Mouse (Mus musculus): Measurements from ENCODE around the gene Gtpbp8. TPM values are rescaled to one million over a fixed set of nuclear protein-coding genes. Genes with fewer than 3 reads are reported as not detected.

The Gtpbp8 gene
- 10 to 100 TPM; 22.7 to 24.9 TPM for total RNA-seq (2021)
- long read RNA-seq, experiment 1, transcript Gtpbp8-204 (6 exons, 3,415 nt) = major isoform, 10 of 35 reads
- long read RNA-seq, experiment 1, partial matches to known transcripts = 5 of 35 reads
- long read RNA-seq, experiment 1, other reads (novel, unspliced or antisense) = 18 of 35 reads
- long read RNA-seq, experiment 2, transcript Gtpbp8-204 (6 exons, 3,415 nt) = major isoform, 5 of 31 reads
- long read RNA-seq, experiment 2, partial matches to known transcripts = 2 of 31 reads
- long read RNA-seq, experiment 2, other reads (novel, unspliced or antisense) = 24 of 31 reads

GRCm38 (mm10) chr16:44745866-44746562 lies at the start of gene Gtpbp8:
TSS of gene Gtpbp8 (minus strand) at chr16:44746363.
- DNase-seq (ENCODE audit: low spot score in 2 of 2) = peak; percentile 89 to 90

- no peak for DNase-seq (ENCODE audit: low spot score in 2 of 2)
Observed at GRCm38 (mm10) chr16:44794416-44794815, 48.3 kb upstream of the Gtpbp8 start.

GRCm38 (mm10) chr16:44786934-44787333 lies 40.8 kb upstream of the Gtpbp8 start:
- no peak for DNase-seq (ENCODE audit: low spot score in 2 of 2)

GRCm38 (mm10) chr16:44780751-44781150 lies 34.6 kb upstream of the Gtpbp8 start:
- DNase-seq (ENCODE audit: low spot score in 2 of 2) = no peak

GRCm38 (mm10) chr16:44779494-44779893 lies 33.3 kb upstream of the Gtpbp8 start:
- no peak for DNase-seq (ENCODE audit: low spot score in 2 of 2)

- peak; percentile 8 to 16 for DNase-seq (ENCODE audit: low spot score in 2 of 2)
Observed at GRCm38 (mm10) chr16:44778538-44779147, 32.5 kb upstream of the Gtpbp8 start.

- DNase-seq (ENCODE audit: low spot score in 2 of 2) = no peak
Observed at GRCm38 (mm10) chr16:44774201-44774600, 28.0 kb upstream of the Gtpbp8 start.

- DNase-seq (ENCODE audit: low spot score in 2 of 2) = no peak
Observed at GRCm38 (mm10) chr16:44773673-44774072, 27.5 kb upstream of the Gtpbp8 start.

GRCm38 (mm10) chr16:44772577-44772976 lies 26.4 kb upstream of the Gtpbp8 start:
- no peak for DNase-seq (ENCODE audit: low spot score in 2 of 2)

- DNase-seq (ENCODE audit: low spot score in 2 of 2) = no peak
Observed at GRCm38 (mm10) chr16:44767967-44768366, 21.8 kb upstream of the Gtpbp8 start.

GRCm38 (mm10) chr16:44767506-44767905 lies 21.3 kb upstream of the Gtpbp8 start:
- no peak for DNase-seq (ENCODE audit: low spot score in 2 of 2)

- peak in 1 of 2 experiments; percentile 30 for DNase-seq (ENCODE audit: low spot score in 2 of 2)
Observed at GRCm38 (mm10) chr16:44766320-44766892, 20.2 kb upstream of the Gtpbp8 start.

- DNase-seq (ENCODE audit: low spot score in 2 of 2) = no peak
Observed at GRCm38 (mm10) chr16:44765555-44766319, 19.6 kb upstream of the Gtpbp8 start, which contains the start of gene Cd200r1. TSS of gene Cd200r1 (plus strand) at chr16:44765736.

GRCm38 (mm10) chr16:44761811-44762210 lies 15.6 kb upstream of the Gtpbp8 start:
- DNase-seq (ENCODE audit: low spot score in 2 of 2) = no peak

GRCm38 (mm10) chr16:44757700-44758099 lies 11.5 kb upstream of the Gtpbp8 start:
- no peak for DNase-seq (ENCODE audit: low spot score in 2 of 2)

- DNase-seq (ENCODE audit: low spot score in 2 of 2) = no peak
Observed at GRCm38 (mm10) chr16:44748007-44748406, 1.8 kb upstream of the Gtpbp8 start.

GRCm38 (mm10) chr16:44745471-44745865 lies 695 bp downstream of the Gtpbp8 start:
- DNase-seq (ENCODE audit: low spot score in 2 of 2) = peak in 1 of 2 experiments; percentile 23

- DNase-seq (ENCODE audit: low spot score in 2 of 2) = no peak
Observed at GRCm38 (mm10) chr16:44742753-44743152, 3.4 kb downstream of the Gtpbp8 start.

GRCm38 (mm10) chr16:44736118-44736517 lies 10.0 kb downstream of the Gtpbp8 start:
- no peak for DNase-seq (ENCODE audit: low spot score in 2 of 2)

GRCm38 (mm10) chr16:44735676-44736075 lies 10.5 kb downstream of the Gtpbp8 start:
- no peak for DNase-seq (ENCODE audit: low spot score in 2 of 2)

GRCm38 (mm10) chr16:44734059-44734458 lies 12.1 kb downstream of the Gtpbp8 start:
- no peak for DNase-seq (ENCODE audit: low spot score in 2 of 2)
